Mouse (Mus musculus) stomach, embryonic 16.5 days (tissue): Measurements from ENCODE around the gene Ssbp3. TPM values are rescaled to one million over a fixed set of nuclear protein-coding genes. Genes with fewer than 3 reads are reported as not detected.

ENCODE experiments used
- ATAC-seq: fragments of 200-750 bp; cut with Nextera tagmentation; 2 replicates; pipeline ENCODE4 v1.8.0; 2017; ENCODE audit warnings: moderate number of reproducible peaks, moderate TSS enrichment; ENCODE audit not compliant: insufficient read depth, low FRiP score
- H3K27ac ChIP-seq: fragments of 300-500 bp; sonication (generic); 2 replicates; pipeline ENCODE4 v1.5.1; 2014; ENCODE audit warnings: low read length
- H3K27me3 ChIP-seq: fragments of 300-500 bp; sonication (generic); 2 replicates; pipeline ENCODE4 v1.6.1; 2014; ENCODE audit warnings: low read length, control low read depth, mixed read lengths; ENCODE audit not compliant: control insufficient read depth, insufficient read depth
- H3K36me3 ChIP-seq: fragments of 300-500 bp; sonication (generic); 2 replicates; pipeline ENCODE4 v1.6.1; 2014; ENCODE audit warnings: low read length; ENCODE audit not compliant: control insufficient read depth, insufficient read depth
- H3K4me1 ChIP-seq: fragments of 300-500 bp; sonication (generic); 2 replicates; pipeline ENCODE4 v1.6.1; 2014; ENCODE audit warnings: low read length, control low read depth, mixed read lengths; ENCODE audit not compliant: control insufficient read depth, insufficient read depth
- H3K4me2 ChIP-seq: fragments of 300-500 bp; sonication (generic); 2 replicates; pipeline ENCODE4 v1.6.1; 2014; ENCODE audit warnings: low read depth, low read length, mixed read lengths
- H3K4me3 ChIP-seq: fragments of 300-500 bp; sonication (generic); replicated peaks from 2 replicates; pipeline ENCODE4 v1.5.1; 2014; ENCODE audit warnings: mild to moderate bottlenecking, low read length
- H3K9ac ChIP-seq: fragments of 300-500 bp; sonication (generic); 2 replicates; pipeline ENCODE4 v1.6.1; 2014; ENCODE audit warnings: low read length
- H3K9me3 ChIP-seq: fragments of 300-500 bp; sonication (generic); replicated peaks from 2 replicates; pipeline ENCODE4 v1.6.1; 2016; ENCODE audit warnings: low read length, control low read depth; ENCODE audit not compliant: control insufficient read depth
- WGBS: fragments of 180-500 bp; shearing (Covaris S2); extraction: QIAGEN DNeasy Blood & Tissue Kit; methylation state at CpG from one replicate; pipeline ENCODE4 v1.1.7; 2014; 5-methylcytosine and 5-hydroxymethylcytosine counted together
- polyA plus RNA-seq: library from polyadenylated mRNA; unstranded; fragments of >200 nt; fragmentation: Nextera tagmentation; extraction: Ambion mirVana; gene quantifications from 2 replicates; pipeline ENCODE4 v1.2.1, GENCODE M21; 2015

Gene Ssbp3
- polyA plus RNA-seq, 1 experiment from 2014 or later, result 52.8 TPM

DNA sequence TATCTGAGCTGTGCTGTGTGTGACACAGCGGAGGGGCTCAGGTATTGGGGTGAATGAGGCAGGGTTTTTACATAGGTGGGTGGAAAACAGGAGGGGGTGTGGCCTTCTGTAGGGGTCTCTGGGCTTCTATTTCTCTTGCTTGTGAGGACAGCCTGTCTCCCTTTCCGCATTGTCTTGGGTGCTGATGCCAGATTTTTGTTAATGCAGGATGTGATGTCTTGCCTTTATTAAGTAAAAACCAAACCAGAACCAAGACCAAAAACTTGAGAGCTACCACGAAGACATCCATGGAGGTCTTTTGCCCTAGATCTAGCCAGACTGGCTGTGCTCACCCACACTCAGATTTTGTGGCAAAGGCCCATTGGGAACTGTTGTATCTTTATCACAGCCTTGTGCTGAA, 25.5 kb downstream of the Ssbp3 start:
- Histone ChIP-seq H3K36me3 (no peaks in the 10 kb centered on the region), H3K27ac (no peak overlapping the region), H3K4me3 (no peak overlapping the region), H3K27me3 (no peaks in the 10 kb centered on the region), H3K9me3 (no peaks in the 10 kb centered on the region), H3K4me2 (no peak overlapping the region), H3K9ac (no peak overlapping the region), H3K4me1 (peaks cover 65% of the 10 kb centered on the region)
- WGBS, result 74% methylated on average over 3 of the region's 3 CpGs
- no peak for ATAC-seq

DNA sequence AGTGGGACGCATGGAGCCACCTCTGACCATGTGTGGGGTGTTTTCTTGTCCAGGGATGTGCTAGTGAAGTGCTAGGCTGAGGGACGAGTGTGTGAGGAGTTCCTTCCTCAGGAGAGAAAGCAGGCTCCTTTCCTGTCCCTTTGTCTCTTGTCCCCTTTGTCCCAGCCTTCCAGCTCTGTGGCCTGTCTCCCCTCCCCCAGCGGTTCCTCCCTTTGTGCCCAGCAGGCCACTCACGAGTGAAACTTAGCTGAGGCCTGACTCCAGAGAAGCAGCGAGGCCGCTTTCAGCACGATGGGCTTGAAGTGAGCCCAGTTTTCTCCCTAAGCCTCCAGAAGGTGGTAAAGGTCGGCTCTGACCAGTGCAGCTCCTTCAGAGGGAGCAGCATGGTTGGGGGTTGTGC, 26.2 kb downstream of the Ssbp3 start:
- Histone ChIP-seq H3K27ac (peak overlapping the region; percentile 39; the same call in 1 of the 2 replicates), H3K4me3 (no peak overlapping the region), H3K4me2 (no peak overlapping the region), H3K36me3 (no peaks in the 10 kb centered on the region), H3K27me3 (no peaks in the 10 kb centered on the region), H3K9me3 (no peaks in the 10 kb centered on the region), H3K9ac (no peak overlapping the region), H3K4me1 (peaks cover 72% of the 10 kb centered on the region)
- 40% methylated on average over 8 of the region's 8 CpGs for WGBS
- ATAC-seq, result no peak

DNA sequence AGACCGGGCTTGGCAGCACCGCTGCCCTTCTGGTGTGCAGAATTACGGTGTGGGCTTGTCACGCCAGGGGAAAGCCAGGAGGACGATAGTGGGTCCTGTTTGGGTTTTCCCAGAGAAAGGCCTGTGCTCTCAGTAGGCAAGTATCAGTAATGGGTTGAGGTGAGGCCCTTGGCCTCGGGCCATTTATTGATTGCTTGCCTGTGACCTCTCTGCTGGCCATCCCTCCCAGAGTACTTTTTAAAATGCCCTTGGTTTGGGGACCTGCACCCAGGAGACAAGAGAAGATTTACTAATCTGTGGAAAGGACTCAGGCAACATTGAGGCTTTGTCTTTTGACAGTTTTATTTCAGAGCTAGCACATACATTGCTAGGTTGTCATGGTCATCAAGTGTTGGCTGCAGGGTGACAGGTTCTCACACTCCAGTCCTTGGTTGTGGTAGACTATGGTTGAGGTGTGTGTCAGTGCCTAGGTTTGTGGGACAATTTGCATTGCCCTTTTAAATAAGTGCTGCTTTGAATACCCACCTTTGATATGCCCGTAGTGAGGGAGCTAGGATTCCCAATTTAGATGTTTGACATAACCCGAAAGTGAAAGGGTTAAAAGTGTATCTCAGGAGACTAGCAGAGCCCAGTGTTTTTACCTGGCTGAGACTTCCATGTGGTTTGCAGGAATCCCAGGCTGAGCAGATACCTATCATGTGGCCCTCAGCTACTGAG, 28.2 kb downstream of the Ssbp3 start:
- H3K27ac ChIP-seq, result peak overlapping the region; percentile 20; the same call in 1 of the 2 replicates
- H3K4me1 ChIP-seq, result peaks cover 72% of the 10 kb centered on the region
- no peaks in the 10 kb centered on the region for H3K9me3 ChIP-seq
- H3K9ac ChIP-seq, result no peak overlapping the region
- H3K4me2 ChIP-seq, result no peak overlapping the region
- H3K4me3 ChIP-seq, result no peak overlapping the region
- no peaks in the 10 kb centered on the region for H3K36me3 ChIP-seq
- WGBS, result 53% methylated on average over 8 of the region's 8 CpGs
- no peak for ATAC-seq
- no peaks in the 10 kb centered on the region for H3K27me3 ChIP-seq

DNA sequence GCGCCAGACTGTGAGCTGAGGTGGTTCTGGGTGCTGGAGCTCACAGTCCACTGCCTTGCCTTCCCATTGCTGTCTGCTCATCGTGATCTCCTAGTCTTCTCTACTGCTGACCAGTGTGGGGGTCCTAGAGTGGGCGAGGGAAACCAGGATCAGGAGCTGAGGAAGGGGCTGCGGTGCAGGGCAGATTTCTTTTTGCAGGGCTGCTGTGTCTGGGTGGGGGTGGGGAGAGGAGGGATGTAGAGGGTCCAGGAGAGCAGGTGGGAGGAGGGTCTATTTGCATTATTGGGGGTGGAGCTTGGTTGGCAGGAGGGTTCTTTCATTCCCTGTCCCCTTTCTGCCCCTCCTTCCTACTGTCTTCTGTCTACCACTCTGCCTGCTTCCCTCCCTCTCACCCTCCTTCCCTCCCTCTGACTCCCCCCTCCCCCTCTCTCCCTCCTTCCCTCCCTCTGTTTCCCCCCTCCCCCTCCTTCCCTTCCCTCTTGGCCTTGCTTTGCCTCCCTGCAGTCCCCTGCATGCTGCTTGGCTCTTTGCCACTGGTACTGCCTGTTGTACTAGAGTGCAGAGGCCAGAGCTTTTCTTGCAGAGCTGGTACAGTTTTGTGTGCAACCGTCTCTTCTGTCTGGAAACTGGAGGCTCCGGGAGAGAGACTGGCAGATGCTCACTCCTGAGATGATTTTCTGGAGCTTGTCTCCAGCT, 28.9 kb downstream of the Ssbp3 start:
- H3K9me3 ChIP-seq, result no peaks in the 10 kb centered on the region
- no peak overlapping the region; the same call in 1 of the 2 replicates for H3K9ac ChIP-seq
- peak; percentile 68; the same call in 1 of the 2 replicates for ATAC-seq
- no peak overlapping the region for H3K4me3 ChIP-seq
- peak overlapping the region; percentile 31 for H3K27ac ChIP-seq
- H3K36me3 ChIP-seq, result no peaks in the 10 kb centered on the region
- no peak overlapping the region for H3K4me2 ChIP-seq
- no peaks in the 10 kb centered on the region for H3K27me3 ChIP-seq
- peaks cover 65% of the 10 kb centered on the region for H3K4me1 ChIP-seq
- 11% methylated on average over 6 of the region's 6 CpGs for WGBS

DNA sequence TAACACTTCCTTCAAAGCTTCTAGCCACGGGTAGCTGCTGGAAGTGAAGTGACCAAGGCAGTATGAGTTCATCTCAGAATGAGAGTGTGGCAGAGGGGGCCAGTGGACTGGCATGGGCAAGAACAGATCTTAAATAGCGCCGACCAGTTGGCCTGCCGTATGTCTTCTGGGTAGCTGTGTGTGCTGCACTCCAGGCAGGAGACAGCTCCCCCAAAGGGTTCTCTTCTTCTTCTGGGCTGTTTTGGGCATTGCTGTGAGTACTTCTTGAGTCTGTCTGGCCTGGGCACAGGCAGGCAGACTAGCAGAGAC, 29.4 kb downstream of the Ssbp3 start:
- H3K9ac ChIP-seq, result no peak overlapping the region; the same call in 1 of the 2 replicates
- H3K4me2 ChIP-seq, result no peak overlapping the region
- WGBS, result 44% methylated on average over 4 of the region's 4 CpGs
- peaks cover 62% of the 10 kb centered on the region for H3K4me1 ChIP-seq
- H3K9me3 ChIP-seq, result no peaks in the 10 kb centered on the region
- H3K4me3 ChIP-seq, result no peak overlapping the region
- peak overlapping the region; percentile 31 for H3K27ac ChIP-seq
- no peaks in the 10 kb centered on the region for H3K27me3 ChIP-seq
- no peaks in the 10 kb centered on the region for H3K36me3 ChIP-seq
- no peak for ATAC-seq

DNA sequence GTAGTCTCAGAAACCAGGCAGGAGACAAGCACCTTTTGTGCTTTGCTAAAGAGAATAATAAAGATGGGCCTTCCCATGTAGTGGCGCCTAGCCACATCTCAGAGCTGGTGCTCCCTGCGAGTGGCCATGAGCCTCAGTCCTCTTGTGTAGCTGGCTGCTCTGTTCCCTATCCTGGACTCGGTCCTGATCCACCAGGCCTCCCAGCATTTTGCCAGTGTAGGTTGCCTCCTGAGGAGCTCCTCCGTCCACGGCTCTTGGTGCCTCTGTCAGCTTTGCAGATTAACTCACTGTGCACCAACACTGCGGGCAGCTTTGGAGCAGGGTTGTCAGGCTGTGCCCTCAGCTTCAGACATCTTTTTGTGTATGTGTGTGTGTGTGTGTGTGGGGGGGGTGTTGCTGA, 30.4 kb downstream of the Ssbp3 start:
- WGBS, result 60% methylated on average over 6 of the region's 6 CpGs
- Histone ChIP-seq H3K4me1 (peaks cover 62% of the 10 kb centered on the region), H3K9me3 (no peaks in the 10 kb centered on the region), H3K27ac (peak overlapping the region; percentile 20; the same call in 1 of the 2 replicates), H3K27me3 (no peaks in the 10 kb centered on the region), H3K4me3 (no peak overlapping the region), H3K36me3 (no peaks in the 10 kb centered on the region), H3K4me2 (no peak overlapping the region), H3K9ac (0 out of 2 replicates have a peak overlapping the region, but pooled peaks have one; percentile 18)
- no peak for ATAC-seq

DNA sequence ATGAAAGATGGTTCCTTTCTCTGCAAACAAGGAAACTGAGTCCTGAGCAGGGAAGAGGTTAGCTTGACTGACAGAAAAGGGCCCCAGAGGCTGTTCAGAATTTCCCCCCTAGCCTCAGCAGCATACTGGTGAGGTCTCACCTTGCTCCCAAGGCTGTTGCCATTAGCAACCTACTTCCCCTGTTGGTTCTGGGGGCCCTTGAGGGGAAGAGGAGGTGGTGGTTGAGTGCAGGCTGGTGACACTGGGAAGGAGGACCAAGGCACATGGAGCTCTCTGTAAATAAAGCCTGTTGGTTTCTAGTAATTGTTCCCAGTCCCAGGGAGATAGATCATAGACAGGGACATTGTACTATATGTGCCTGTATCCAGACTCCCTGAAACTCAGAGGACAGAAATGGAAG, 31.0 kb downstream of the Ssbp3 start:
- H3K9me3 ChIP-seq, result no peaks in the 10 kb centered on the region
- no peak overlapping the region for H3K4me3 ChIP-seq
- ATAC-seq, result no peak
- H3K27me3 ChIP-seq, result no peaks in the 10 kb centered on the region
- H3K4me1 ChIP-seq, result peaks cover 57% of the 10 kb centered on the region
- no peak overlapping the region for H3K4me2 ChIP-seq
- no peak overlapping the region for H3K27ac ChIP-seq
- no peak overlapping the region for H3K9ac ChIP-seq
- no peaks in the 10 kb centered on the region for H3K36me3 ChIP-seq

DNA sequence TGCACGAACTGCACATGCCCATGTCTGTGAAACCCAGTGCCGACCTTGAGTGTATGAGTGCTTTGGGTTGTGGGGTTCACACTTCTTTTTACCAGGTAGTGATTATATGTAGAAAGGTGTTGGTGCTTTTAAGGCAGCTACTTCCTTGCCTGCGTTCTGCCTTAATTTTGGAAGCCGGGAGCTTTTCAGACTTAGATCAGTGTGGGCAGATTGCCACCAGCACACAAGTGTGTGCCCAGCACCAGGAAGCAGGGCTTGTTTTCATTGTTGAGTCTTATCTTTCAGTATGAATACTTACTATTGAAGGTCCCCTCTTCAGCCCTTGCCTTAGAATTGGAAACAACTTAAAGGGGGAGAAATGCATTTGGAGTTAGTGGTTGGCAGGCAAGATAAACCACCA, 32.0 kb downstream of the Ssbp3 start:
- H3K9me3 ChIP-seq, result no peaks in the 10 kb centered on the region

DNA sequence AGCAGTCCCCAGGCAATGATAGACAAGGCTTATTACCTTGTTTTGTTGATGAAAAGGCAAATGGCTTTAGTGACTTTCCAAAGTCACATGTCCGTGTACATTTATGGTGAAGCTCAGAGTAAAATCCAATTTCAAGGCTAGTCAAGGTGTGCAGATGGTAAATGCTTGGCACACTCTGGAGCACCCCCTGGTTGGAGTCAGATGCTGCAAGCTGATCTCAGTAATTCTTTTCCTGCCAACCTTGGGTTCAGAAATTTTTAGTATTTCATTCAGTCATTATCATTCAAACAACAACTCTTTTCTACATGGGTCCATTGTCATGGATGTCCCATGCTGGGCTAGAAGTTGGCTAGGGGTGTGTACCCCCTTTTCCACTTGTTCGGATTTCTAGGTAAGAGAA, 33.1 kb downstream of the Ssbp3 start:
- Histone ChIP-seq H3K9me3 (no peaks in the 10 kb centered on the region), H3K4me1 (peaks cover 70% of the 10 kb centered on the region), H3K27ac (no peak overlapping the region), H3K4me3 (no peak overlapping the region), H3K4me2 (no peak overlapping the region), H3K36me3 (no peaks in the 10 kb centered on the region), H3K27me3 (no peaks in the 10 kb centered on the region), H3K9ac (no peak overlapping the region)
- 78% methylated on average over 2 of the region's 2 CpGs for WGBS
- ATAC-seq, result no peak

More for the DNA sequence above, 32.0 kb downstream of the Ssbp3 start:
- H3K4me2 ChIP-seq, result no peak overlapping the region
- no peak overlapping the region for H3K4me3 ChIP-seq
- peaks cover 67% of the 10 kb centered on the region for H3K4me1 ChIP-seq
- no peak overlapping the region; the same call in 1 of the 2 replicates for H3K9ac ChIP-seq
- no peaks in the 10 kb centered on the region for H3K36me3 ChIP-seq
- H3K27me3 ChIP-seq, result no peaks in the 10 kb centered on the region
- WGBS, result 69% methylated on average over 4 of the region's 4 CpGs
- ATAC-seq, result no peak
- H3K27ac ChIP-seq, result peak overlapping the region; percentile 26; the same call in 1 of the 2 replicates
